Mouse (Mus musculus) common myeloid progenitor, adult 5-6 weeks (primary cell): ENCODE data around the gene Numa1. TPM values are rescaled to one million over a fixed set of nuclear protein-coding genes. Genes with fewer than 3 reads are reported as not detected.
"Not testable (repeated sequence)": the region's sequence is repeated elsewhere in the genome, so short reads cannot be mapped to it uniquely, and the experiment has no call there.

ENCODE experiments used
- ATAC-seq: replicated peaks from 2 replicates; pipeline ENCODE4 v1.8.0; 2016; ENCODE audit warnings: low read depth, mild to moderate bottlenecking, moderate TSS enrichment, inconsistent platforms; ENCODE audit not compliant: poor library complexity, severe bottlenecking
- total RNA-seq: library from RNA; stranded (forward); fragments of 200-1000, 187-1606 nt; gene quantifications from 2 replicates; pipeline ENCODE4 v1.2.3, GENCODE M21; 2017

Numa1 gene
- total RNA-seq, 1 experiment from 2014 or later: 297 TPM

- ATAC-seq: 0 out of 2 replicates have a peak, but pooled peaks have one; percentile 22
Measured at GRCm38 (mm10) chr7:102025187-102026119, 91.5 kb downstream of the Numa1 start.

- ATAC-seq: no peak
Measured at GRCm38 (mm10) chr7:102034904-102035303, 101.0 kb downstream of the Numa1 start.

- ATAC-seq: no peak
Measured at GRCm38 (mm10) chr7:102035534-102035933, 101.6 kb downstream of the Numa1 start.

- no peak for ATAC-seq
Measured at GRCm38 (mm10) chr7:102037318-102037717, 103.4 kb downstream of the Numa1 start.

- no peak for ATAC-seq
Measured at GRCm38 (mm10) chr7:102042314-102042713, 108.4 kb downstream of the Numa1 start.

GRCm38 (mm10) chr7:102048524-102048923, 114.6 kb downstream of the Numa1 start:
- ATAC-seq: not testable (repeated sequence)

GRCm38 (mm10) chr7:102061353-102061752, 127.4 kb downstream of the Numa1 start:
- ATAC-seq: no peak

- ATAC-seq: no peak
Measured at GRCm38 (mm10) chr7:102062203-102062602, 128.3 kb downstream of the Numa1 start.

- ATAC-seq: no peak
Measured at GRCm38 (mm10) chr7:102063891-102064290, 130.0 kb downstream of the Numa1 start.

Other genes starting within 250 kb of the Numa1 start
- not detected in 2 replicates for gene Phox2a, start 115.8 kb upstream of the Numa1 start, total RNA-seq
- 1.0 and 1.8 TPM in 2 replicates for gene Inppl1, start 95.9 kb upstream of the Numa1 start, total RNA-seq
- not detected in 2 replicates for gene Folr2, start 76.9 kb upstream of the Numa1 start, total RNA-seq
- gene Anapc15, start 70.4 kb upstream of the Numa1 start, total RNA-seq: 62.0 and 107 TPM in 2 replicates
- gene Folr1, start 63.3 kb upstream of the Numa1 start, total RNA-seq: not detected in 2 replicates
- 66.9 and 67.0 TPM in 2 replicates for gene Lamtor1, start 28.2 kb upstream of the Numa1 start, total RNA-seq
- 0.19 and 0.91 TPM in 2 replicates for gene Tomt, start 27.8 kb upstream of the Numa1 start, total RNA-seq
- gene Lrrc51, start 216 bp upstream of the Numa1 start, total RNA-seq: 1.7 and 3.9 TPM in 2 replicates
- 1.9 and 3.5 TPM in 2 replicates for gene Il18bp, start 84.6 kb downstream of the Numa1 start, total RNA-seq
- 6.6 and 13.2 TPM in 2 replicates for gene Rnf121, start 131.4 kb downstream of the Numa1 start, total RNA-seq
- gene Xndc1, start 131.4 kb downstream of the Numa1 start, total RNA-seq: 27.5 and 43.1 TPM in 2 replicates
- 0.68 and 0.69 TPM in 2 replicates for gene Xntrpc, start 131.6 kb downstream of the Numa1 start, total RNA-seq
- gene Trpc2, start 149.0 kb downstream of the Numa1 start, total RNA-seq: 0.69 and 1.3 TPM in 2 replicates
- gene Art1, start 167.6 kb downstream of the Numa1 start, total RNA-seq: 0.15 TPM in 1 of 2 replicates, not detected in the other
- 0.14 TPM in 1 of 2 replicates, not detected in the other for gene Art5, start 175.4 kb downstream of the Numa1 start, total RNA-seq
- 0.50 TPM in 1 of 2 replicates, not detected in the other for gene Chrna10, start 182.7 kb downstream of the Numa1 start, total RNA-seq